Mouse (Mus musculus) myocyte (in vitro differentiated cells): ENCODE measurements around the gene Trp73.

ENCODE experiments used
- CEBPB ChIP-seq: IDR thresholded peaks from 2 replicates; pipeline ENCODE4 v1.6.1; 2011; ENCODE audit warnings: mild to moderate bottlenecking, moderate library complexity; ENCODE audit not compliant: poor library complexity, insufficient read depth, severe bottlenecking
- E2F4 ChIP-seq: IDR thresholded peaks from one replicate; pipeline ENCODE4 v1.6.1; 2011; ENCODE audit warnings: mild to moderate bottlenecking, control low read depth, moderate library complexity; ENCODE audit not compliant: insufficient read depth
- MAX ChIP-seq: IDR thresholded peaks from one replicate; pipeline ENCODE4 v1.6.1; 2011; ENCODE audit warnings: low read depth, mild to moderate bottlenecking, control low read depth
- MYOG ChIP-seq, 3 experiments: IDR thresholded peaks; one replicate each; pipeline ENCODE4 v1.6.1; 2011; ENCODE audit warnings: control low read depth in 2 of 3, low read depth in 2 of 3, mild to moderate bottlenecking in 2 of 3; ENCODE audit not compliant: insufficient read length in 2 of 3, control insufficient read depth in 1 of 3, insufficient read depth in 1 of 3
- POLR2A ChIP-seq: IDR thresholded peaks from one replicate; pipeline ENCODE4 v1.6.1; 2011; ENCODE audit warnings: low read depth, mild to moderate bottlenecking, control low read depth, moderate library complexity; ENCODE audit not compliant: insufficient read length
- POLR2AphosphoS2 ChIP-seq: IDR thresholded peaks from one replicate; pipeline ENCODE4 v1.6.1; 2011; ENCODE audit warnings: low read depth, control low read depth; ENCODE audit not compliant: insufficient read length
- TCF12 ChIP-seq: IDR thresholded peaks from one replicate; pipeline ENCODE4 v1.6.1; 2011; ENCODE audit warnings: mild to moderate bottlenecking, control low read depth; ENCODE audit not compliant: poor library complexity, insufficient read depth, severe bottlenecking
- USF1 ChIP-seq: IDR thresholded peaks from one replicate; pipeline ENCODE4 v1.6.1; 2011; ENCODE audit warnings: low read depth, mild to moderate bottlenecking, control low read depth, moderate library complexity

GRCm38 (mm10) chr4:154055482-154055881 lies 84.5 kb downstream of the Trp73 start:
- TF ChIP-seq TCF12: no peak
- TF ChIP-seq POLR2A: no peak
- TF ChIP-seq MYOG (IDR thresholded peaks at IDR 0.05; ENCODE audit: control insufficient read depth in 1 of 3, insufficient read depth in 1 of 3, insufficient read length in 2 of 3, low read depth in 2 of 3): no peak
- TF ChIP-seq MAX: no peak
- no peak for TF ChIP-seq E2F4
- no peak for TF ChIP-seq USF1
- TF ChIP-seq POLR2AphosphoS2: no peak
- no peak for TF ChIP-seq CEBPB
